Mouse (Mus musculus): ENCODE results near the gene Gimap4. TPM values are rescaled to one million over a fixed set of nuclear protein-coding genes. Genes with fewer than 3 reads are reported as not detected.

Gene Gimap4
- polyA plus RNA-seq, 1 experiment from 2014 or later = 4.3 TPM

DNA sequence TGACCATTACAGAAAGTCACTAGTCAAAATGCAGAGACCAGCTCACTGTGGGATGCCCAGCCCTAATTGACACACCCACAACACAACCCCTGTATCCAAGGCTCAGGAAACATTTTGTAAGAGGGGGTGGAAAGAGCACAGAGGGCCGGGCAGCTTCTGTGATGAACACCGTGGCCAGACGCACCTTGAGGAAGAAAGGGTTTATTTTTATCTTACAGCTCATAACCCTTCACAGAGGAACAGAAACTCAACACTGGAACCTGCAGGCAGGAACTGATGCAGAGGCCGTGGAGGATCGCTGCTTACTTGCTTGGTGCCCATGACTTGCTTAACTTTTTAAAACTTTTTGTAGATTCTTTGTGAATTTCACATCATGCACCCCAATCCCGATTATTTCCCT is 8.6 kb downstream of the Gimap4 start:
- Histone ChIP-seq H3K27me3 (replicated peaks) (no peaks in the 10 kb centered on the region), H3K27ac (no peak overlapping the region), H3K4me2 (replicated peaks) (no peak overlapping the region), H3K4me3 (no peak overlapping the region), H3K9me3 (peaks cover 4% of the 10 kb centered on the region; the same call in 1 of the 2 replicates), H3K9ac (no peak overlapping the region), H3K4me1 (no peaks in the 10 kb centered on the region), H3K36me3 (no peaks in the 10 kb centered on the region)
- 90% methylated on average over 6 of the region's 6 CpGs for WGBS
- ATAC-seq (ENCODE audit: low FRiP score, low read depth) = no peak

DNA sequence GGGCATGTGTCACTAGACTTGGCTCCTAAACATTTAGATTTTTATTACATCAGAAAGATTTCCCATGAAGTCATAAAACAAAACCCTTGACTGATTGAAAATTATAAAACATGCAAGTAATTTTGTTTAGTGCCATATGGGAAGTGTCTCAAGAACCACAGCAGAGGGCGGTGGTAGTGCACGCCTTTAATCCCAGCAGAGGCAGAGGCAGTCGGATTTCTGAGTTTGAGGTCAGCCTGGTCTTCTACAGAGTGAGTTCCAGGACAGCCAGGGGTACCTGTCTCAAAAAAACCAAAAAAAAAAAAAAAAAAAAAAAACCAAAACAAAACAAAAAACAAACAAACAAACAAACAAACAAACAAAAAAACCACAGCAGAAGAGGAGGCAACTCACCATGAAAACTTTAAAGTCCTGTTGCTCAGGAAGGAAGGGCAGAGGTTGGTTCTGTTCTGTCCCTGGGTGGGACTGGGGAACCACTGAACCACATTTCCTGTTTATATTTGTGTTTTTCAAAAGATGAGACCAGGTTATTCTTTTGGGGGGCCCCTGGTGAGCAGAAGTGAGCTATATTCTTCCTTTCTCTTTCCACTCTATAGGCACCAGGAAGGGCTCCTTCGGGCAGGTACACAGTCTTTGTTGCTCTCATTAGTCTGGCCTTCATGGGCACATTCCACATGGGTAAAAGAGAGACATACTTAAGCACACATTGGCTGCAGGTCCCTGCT is 12.6 kb downstream of the Gimap4 start:
- H3K9me3 ChIP-seq = peaks cover 4% of the 10 kb centered on the region; the same call in 1 of the 2 replicates
- H3K4me2 ChIP-seq (replicated peaks) = no peak overlapping the region
- no peak for ATAC-seq (ENCODE audit: low FRiP score, low read depth)
- H3K9ac ChIP-seq = no peak overlapping the region
- no peak overlapping the region for H3K27ac ChIP-seq
- H3K27me3 ChIP-seq (replicated peaks) = no peaks in the 10 kb centered on the region
- H3K36me3 ChIP-seq = no peaks in the 10 kb centered on the region
- no peaks in the 10 kb centered on the region for H3K4me1 ChIP-seq
- H3K4me3 ChIP-seq = no peak overlapping the region
- WGBS = 87% methylated on average over 4 of the region's 4 CpGs

DNA sequence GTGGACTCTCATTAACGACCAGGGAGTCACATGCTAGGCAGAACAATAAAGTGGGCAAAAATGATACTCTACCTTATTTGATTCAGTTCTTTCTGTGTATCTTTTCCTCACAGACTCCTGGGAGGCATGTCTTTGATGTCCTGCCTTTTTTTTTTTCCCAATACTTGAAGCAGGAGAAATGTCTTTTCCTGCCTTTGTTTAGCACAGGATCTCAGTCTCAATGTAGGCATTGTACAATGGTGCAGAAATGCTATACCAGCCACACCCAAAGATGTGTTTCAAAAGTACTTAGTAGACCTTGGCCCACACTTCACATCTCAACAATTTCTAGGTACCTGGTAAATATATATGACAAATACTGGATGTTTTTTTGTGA is 13.2 kb downstream of the Gimap4 start:
- H3K4me2 ChIP-seq (replicated peaks) = no peak overlapping the region
- ATAC-seq (ENCODE audit: low FRiP score, low read depth) = no peak
- H3K4me1 ChIP-seq = no peaks in the 10 kb centered on the region
- no peak overlapping the region for H3K9ac ChIP-seq
- WGBS = 65% methylated on average over 1 of the region's 1 CpGs
- H3K27me3 ChIP-seq (replicated peaks) = no peaks in the 10 kb centered on the region
- no peak overlapping the region for H3K27ac ChIP-seq
- no peak overlapping the region for H3K4me3 ChIP-seq
- H3K36me3 ChIP-seq = no peaks in the 10 kb centered on the region
- H3K9me3 ChIP-seq = peaks cover 4% of the 10 kb centered on the region; the same call in 1 of the 2 replicates

DNA sequence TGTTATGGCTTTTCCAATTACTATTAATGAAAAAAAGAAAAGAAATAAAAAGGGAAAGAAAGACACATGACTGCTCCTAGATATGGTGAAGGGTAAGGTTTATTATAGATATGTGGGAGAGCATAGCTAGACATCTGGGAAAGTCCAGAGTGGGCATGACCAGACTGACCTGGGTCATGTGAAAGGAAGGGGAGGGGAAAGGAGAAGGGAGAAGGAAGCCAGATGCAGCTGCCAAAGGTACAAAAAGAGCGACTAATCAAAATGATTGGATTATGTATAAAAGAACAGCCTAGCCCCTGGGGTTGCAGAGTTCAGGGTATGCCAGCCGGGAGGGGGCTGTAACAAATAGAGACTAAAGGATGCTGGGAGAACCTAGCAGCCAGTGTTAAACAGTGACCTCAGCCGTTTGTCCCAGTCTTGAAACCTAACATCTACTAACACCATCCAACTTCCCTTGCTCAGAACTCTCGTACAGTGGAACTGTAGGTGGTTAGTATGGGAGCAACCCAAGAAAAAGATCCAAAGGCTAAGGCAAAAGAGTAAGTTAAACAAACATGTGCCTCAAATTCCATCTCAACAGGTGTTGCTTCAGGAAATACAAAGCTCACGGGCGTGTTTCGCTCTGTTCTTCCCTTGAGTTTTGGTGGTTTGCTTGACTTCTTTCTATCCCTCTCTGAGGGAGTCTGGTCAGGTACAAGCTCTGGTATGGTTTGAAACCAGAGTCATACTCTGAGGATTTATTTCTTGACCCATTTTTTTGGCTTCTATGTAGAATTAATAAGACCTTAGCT is 13.9 kb downstream of the Gimap4 start:
- Histone ChIP-seq H3K36me3 (no peaks in the 10 kb centered on the region), H3K4me2 (replicated peaks) (no peak overlapping the region), H3K4me1 (no peaks in the 10 kb centered on the region), H3K9ac (no peak overlapping the region), H3K4me3 (no peak overlapping the region), H3K9me3 (peaks cover 4% of the 10 kb centered on the region; the same call in 1 of the 2 replicates), H3K27me3 (replicated peaks) (no peaks in the 10 kb centered on the region), H3K27ac (no peak overlapping the region)
- 82% methylated on average over 7 of the region's 7 CpGs for WGBS
- no peak for ATAC-seq (ENCODE audit: low FRiP score, low read depth)

DNA sequence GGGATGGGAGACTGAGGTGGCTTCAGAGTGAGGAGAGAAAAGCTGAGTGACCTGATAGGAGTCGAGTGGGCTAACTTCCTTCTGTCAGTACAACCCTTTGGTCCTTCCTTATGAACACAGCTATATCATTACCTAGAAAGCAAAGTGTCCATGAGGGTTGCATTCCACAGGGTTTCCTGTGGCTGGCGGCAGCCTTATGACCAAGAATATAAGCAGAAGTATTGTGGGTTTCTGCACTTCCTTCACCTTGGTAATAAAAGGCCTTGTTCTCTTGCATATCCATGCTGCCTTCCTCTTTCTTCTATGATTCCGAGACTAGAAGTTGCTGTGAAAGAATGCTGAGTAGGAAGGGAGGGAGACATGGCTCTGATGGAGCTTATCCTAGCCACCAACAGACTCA is 14.5 kb downstream of the Gimap4 start:
- Histone ChIP-seq H3K4me3 (no peak overlapping the region), H3K9me3 (peaks cover 4% of the 10 kb centered on the region; the same call in 1 of the 2 replicates), H3K36me3 (no peaks in the 10 kb centered on the region), H3K27me3 (replicated peaks) (no peaks in the 10 kb centered on the region), H3K4me2 (replicated peaks) (no peak overlapping the region), H3K4me1 (no peaks in the 10 kb centered on the region), H3K27ac (no peak overlapping the region), H3K9ac (no peak overlapping the region)
- ATAC-seq (ENCODE audit: low FRiP score, low read depth) = no peak
- WGBS = 81% methylated on average over 3 of the region's 3 CpGs

DNA sequence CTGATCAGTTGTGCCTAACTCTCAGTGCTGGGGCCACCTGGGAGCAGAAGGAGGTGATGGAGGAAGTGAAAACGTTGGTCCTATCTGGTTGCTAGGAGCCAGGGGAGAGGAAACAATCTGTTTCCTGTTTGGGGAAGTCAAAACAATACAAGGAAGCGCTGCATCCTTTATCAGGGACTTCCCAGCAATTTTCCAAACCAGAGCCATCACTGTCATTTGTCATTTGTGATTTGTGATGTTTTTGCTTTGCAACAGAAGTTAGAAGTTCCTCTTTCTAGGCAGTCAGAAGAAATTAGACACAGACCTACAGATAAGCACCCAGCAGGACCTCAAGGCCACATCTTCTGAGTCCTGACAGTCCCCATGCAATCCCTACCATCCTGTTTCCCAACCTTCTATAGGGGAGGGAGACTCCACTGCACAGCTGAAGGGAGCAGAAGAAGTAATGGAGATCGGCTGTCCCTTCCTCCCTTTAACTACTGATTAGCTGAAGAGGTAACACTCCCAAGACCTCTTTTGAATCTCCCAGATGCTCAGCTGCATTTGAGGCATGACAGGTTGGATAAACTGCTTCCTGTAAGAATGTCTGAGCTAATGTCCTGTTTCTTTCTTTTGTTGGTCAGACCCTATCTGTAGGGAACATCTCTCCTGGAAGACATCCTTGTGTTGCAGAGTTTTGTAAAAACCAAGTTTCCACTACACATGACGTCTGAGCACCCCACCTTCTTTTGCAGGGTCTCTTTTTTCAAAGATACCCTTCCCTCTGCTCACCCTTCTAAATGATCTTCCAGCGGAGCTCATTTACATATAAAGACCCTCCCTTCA is 16.1 kb downstream of the Gimap4 start:
- Histone ChIP-seq H3K9me3 (no peaks in the 10 kb centered on the region), H3K4me1 (no peaks in the 10 kb centered on the region), H3K27me3 (replicated peaks) (no peaks in the 10 kb centered on the region), H3K4me2 (replicated peaks) (no peak overlapping the region), H3K27ac (no peak overlapping the region), H3K4me3 (no peak overlapping the region), H3K9ac (no peak overlapping the region), H3K36me3 (no peaks in the 10 kb centered on the region)
- ATAC-seq (ENCODE audit: low FRiP score, low read depth) = no peak
- WGBS = 59% methylated on average over 5 of the region's 5 CpGs

DNA sequence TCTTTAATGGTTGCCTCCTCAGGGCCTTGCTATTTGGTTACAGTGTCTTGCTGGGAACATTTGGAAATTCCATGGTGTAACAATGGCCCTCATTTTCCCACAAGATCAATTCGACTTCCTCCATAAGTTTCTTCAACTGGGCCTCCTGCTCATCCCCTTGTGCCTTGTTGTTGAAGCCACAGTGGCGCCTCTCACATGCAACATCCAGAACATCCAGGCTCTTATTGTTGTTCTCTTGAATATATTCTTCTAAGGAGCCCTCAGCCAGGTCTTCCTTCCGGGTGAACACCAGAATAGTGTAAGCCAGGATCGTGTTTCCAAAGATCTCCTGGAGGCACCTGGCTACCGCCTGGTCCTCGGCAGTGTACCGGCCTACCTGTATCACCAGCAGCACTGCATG is 17.8 kb downstream of the Gimap4 start:
- H3K36me3 ChIP-seq = no peaks in the 10 kb centered on the region
- no peak overlapping the region for H3K9ac ChIP-seq
- no peak overlapping the region for H3K4me2 ChIP-seq (replicated peaks)
- H3K4me3 ChIP-seq = no peak overlapping the region
- H3K9me3 ChIP-seq = no peaks in the 10 kb centered on the region
- H3K27me3 ChIP-seq (replicated peaks) = no peaks in the 10 kb centered on the region
- H3K4me1 ChIP-seq = no peaks in the 10 kb centered on the region
- WGBS = 87% methylated on average over 7 of the region's 7 CpGs
- ATAC-seq (ENCODE audit: low FRiP score, low read depth) = no peak
- H3K27ac ChIP-seq = no peak overlapping the region

DNA sequence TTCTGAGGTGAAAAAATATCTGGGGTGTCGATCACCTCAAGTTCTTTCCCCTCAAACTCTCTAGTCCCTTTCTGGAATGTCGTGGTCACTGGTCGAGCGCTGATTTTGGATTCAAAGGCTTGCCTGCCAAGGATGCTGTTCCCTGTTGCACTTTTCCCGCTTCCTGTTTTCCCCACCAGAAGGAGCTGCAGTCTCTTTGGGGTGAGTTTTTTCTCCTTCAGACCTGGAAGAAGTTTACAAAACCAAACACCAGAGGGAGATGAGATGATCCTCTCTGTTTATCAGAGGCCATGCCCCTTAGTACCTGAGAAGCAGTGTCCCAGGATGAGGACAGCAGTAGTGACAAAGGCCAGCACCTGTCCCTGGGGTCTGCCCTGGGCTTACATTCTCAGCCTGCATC is 18.3 kb downstream of the Gimap4 start:
- H3K27ac ChIP-seq = no peak overlapping the region
- H3K4me3 ChIP-seq = no peak overlapping the region
- H3K4me2 ChIP-seq (replicated peaks) = no peak overlapping the region
- H3K9ac ChIP-seq = no peak overlapping the region
- no peaks in the 10 kb centered on the region for H3K27me3 ChIP-seq (replicated peaks)
- no peaks in the 10 kb centered on the region for H3K9me3 ChIP-seq
- no peak for ATAC-seq (ENCODE audit: low FRiP score, low read depth)
- H3K36me3 ChIP-seq = no peaks in the 10 kb centered on the region
- H3K4me1 ChIP-seq = no peaks in the 10 kb centered on the region
- WGBS = 79% methylated on average over 5 of the region's 5 CpGs

DNA sequence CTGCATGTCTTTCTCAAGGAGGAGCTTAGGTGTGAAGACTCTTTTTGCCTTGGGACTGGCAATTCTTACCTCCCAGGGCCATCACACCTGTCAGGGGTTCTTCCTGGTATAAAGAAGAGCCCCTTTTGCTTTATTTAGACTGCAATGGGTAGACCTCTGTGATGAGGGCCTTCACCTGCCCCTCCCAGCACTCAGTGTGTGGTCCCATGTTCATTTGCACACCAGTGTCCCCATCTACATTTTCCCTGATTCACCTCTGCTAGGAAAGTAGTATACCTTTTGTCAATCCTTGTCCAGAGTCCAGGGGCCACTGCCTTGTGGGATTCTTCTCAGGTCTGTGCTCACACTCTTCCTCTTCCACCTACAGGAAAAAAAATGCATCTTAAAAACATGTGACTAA is 19.8 kb downstream of the Gimap4 start:
- no peaks in the 10 kb centered on the region for H3K9me3 ChIP-seq
- H3K27ac ChIP-seq = no peak overlapping the region
- H3K4me1 ChIP-seq = no peaks in the 10 kb centered on the region
- ATAC-seq (ENCODE audit: low FRiP score, low read depth) = no peak
- H3K4me3 ChIP-seq = no peak overlapping the region
- no peaks in the 10 kb centered on the region for H3K27me3 ChIP-seq (replicated peaks)
- no peak overlapping the region for H3K9ac ChIP-seq
- H3K36me3 ChIP-seq = no peaks in the 10 kb centered on the region
- H3K4me2 ChIP-seq (replicated peaks) = no peak overlapping the region

DNA sequence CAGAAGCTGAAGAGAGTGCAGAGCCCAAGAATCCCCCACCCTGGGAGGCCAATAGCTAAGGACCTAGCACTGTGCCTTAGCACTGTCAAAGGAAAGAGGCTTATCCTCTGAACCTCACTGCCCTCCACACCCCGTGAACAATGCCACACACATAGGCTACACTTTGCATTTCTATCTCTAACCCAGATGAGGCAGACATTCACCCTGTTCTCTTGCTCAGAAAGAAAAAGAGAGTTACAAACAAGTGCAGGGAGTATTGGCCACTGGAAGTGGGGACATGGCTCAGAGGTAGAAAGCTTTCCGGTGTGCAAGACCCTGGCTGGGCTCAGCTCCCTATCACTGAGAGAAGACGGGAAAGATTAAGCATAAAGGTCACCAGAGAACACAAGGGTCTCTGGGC is 21.8 kb downstream of the Gimap4 start:
- Histone ChIP-seq H3K9me3 (no peaks in the 10 kb centered on the region), H3K36me3 (no peaks in the 10 kb centered on the region), H3K9ac (no peak overlapping the region), H3K4me2 (replicated peaks) (no peak overlapping the region), H3K27me3 (replicated peaks) (no peaks in the 10 kb centered on the region), H3K27ac (no peak overlapping the region), H3K4me1 (no peaks in the 10 kb centered on the region), H3K4me3 (no peak overlapping the region)
- ATAC-seq (ENCODE audit: low FRiP score, low read depth) = no peak
- 64% methylated on average over 3 of the region's 3 CpGs for WGBS

DNA sequence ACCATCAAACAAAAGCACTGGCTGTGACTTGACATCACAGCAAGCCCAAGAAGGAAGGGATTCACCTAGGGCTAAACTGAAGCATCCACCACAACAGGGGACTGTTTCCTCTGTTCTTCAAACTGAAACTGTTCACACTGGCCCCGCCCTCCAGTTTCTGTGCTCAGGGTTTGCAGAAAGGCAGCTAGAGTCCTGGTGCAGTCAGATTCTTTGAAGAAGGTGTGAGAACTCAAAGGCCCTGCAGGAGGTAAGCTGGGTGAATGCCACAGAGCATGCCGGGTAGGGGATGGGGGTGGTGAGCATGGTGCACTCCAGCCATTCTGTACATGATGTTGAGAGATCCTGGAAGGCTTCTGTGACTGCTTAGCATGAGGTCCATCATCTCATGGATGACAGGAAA is 34.1 kb downstream of the Gimap4 start, which contains the start of the genes Gm28053 and Gimap7:
Gm28053 (plus strand) TSS at position 153 of the 400 bp plus-strand sequence.
Gimap7 (plus strand) TSS at position 167 of the 400 bp plus-strand sequence.
- Histone ChIP-seq H3K9ac (no peak within 1 kb of the TSS), H3K4me2 (replicated peaks) (no peak within 1 kb of the TSS), H3K9me3 (no peaks in the 10 kb centered on the region), H3K4me1 (no peaks in the 10 kb centered on the region), H3K36me3 (no peaks in the 10 kb centered on the region), H3K4me3 (no peak within 1 kb of the TSS), H3K27ac (no peak within 1 kb of the TSS), H3K27me3 (replicated peaks) (no peaks in the 10 kb centered on the region)
- no peak for ATAC-seq (ENCODE audit: low FRiP score, low read depth)
- WGBS = 63% methylated on average over 2 of the region's 2 CpGs

DNA sequence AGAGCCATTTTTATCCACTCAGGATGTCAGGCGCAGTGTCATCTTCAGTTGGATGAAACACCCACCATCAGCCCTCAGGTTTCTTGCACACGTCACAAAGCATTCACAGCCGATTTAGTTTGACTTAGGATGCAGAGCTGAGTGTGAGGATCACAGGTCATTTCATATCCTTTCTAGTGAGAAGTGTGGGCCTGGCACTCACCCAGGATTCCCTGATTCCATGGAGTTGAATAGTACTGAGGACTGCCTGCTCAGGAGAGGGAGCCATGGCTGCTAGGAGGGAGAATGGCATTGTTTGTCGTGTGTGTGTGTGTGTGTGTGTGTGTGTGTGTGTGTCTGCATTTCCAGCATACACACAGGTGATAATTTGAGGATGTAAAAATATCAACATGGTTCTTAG is 36.0 kb downstream of the Gimap4 start:
- Histone ChIP-seq H3K4me1 (no peaks in the 10 kb centered on the region), H3K27ac (no peak overlapping the region), H3K4me3 (no peak overlapping the region), H3K9me3 (no peaks in the 10 kb centered on the region), H3K4me2 (replicated peaks) (no peak overlapping the region), H3K9ac (no peak overlapping the region), H3K36me3 (no peaks in the 10 kb centered on the region), H3K27me3 (replicated peaks) (no peaks in the 10 kb centered on the region)
- no peak for ATAC-seq (ENCODE audit: low FRiP score, low read depth)
- WGBS = 87% methylated on average over 4 of the region's 4 CpGs

All from neural tube, embryonic 12.5 days (tissue).